Mouse (Mus musculus): Measurements from ENCODE around the gene Dcaf15. TPM values are rescaled to one million over a fixed set of nuclear protein-coding genes. Genes with fewer than 3 reads are reported as not detected.

Dcaf15 gene
- 29.9 and 33.2 TPM in 2 replicates for polyA plus RNA-seq (2012; rRNA removed)

DNA sequence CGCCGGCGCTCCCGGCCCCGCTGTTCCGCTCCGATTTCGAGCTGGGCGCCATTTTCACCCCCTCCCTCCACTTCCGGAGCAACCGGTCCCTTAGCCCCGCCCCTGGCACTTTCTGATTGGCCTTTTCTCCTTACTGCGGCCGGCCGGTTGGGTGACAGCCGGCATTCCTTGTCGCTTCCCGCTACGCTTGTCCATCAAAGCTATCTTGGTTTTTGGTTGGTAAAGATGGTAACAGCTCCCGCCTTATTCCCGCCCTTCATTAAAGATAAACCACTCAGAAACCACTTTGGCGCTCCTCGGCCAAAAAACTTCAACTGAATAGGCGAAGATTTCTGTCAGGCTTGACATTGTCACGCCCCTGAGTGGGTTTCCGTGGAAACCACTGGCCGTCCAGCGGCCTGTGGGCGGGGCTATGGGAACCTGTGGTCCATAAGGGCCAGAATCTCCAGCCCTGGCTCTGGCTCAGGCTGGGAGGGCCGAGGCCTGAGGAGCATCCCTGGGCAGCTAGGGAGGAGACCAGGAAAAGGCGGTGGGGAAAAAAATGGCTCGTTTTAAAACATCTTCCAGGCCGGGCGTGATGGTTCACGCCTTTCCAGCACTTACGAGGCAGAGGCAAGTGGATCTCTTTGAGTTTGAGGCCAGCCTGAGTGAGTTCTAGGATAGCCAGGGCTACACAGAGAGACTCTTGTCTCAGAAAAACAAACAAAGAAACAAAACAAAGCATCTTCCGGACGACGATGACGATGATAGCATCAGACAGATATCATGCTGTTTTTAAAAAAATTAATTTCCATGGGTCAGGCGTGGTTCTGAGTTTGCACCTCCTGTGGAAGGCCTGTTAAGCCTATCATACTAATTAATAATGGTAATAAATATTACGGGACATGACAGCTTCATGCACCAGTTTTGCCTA, at the start of gene Dcaf15:
Gene Dcaf15, minus strand, starts transcription at position 72 of the 913 bp plus-strand sequence.
- no peak within 1 kb of the TSS for H3K27ac ChIP-seq (ENCODE audit: insufficient read depth, low read length)
- peak within 1 kb of the TSS; percentile 56 for H3K4me3 ChIP-seq (ENCODE audit: insufficient read depth, low read length)
- TF ChIP-seq CTCF (IDR thresholded peaks at IDR 0.05; ENCODE audit: extremely low read depth, insufficient read depth, low read length), result no peak
- peak; percentile 67; the same call in 1 of the 2 replicates for TF ChIP-seq POLR2A (IDR thresholded peaks at IDR 0.05; ENCODE audit: extremely low read depth, insufficient read depth, low read length)
- no peaks in the 10 kb centered on the region for H3K4me1 ChIP-seq (ENCODE audit: control insufficient read depth, insufficient read depth, low read length)

DNA sequence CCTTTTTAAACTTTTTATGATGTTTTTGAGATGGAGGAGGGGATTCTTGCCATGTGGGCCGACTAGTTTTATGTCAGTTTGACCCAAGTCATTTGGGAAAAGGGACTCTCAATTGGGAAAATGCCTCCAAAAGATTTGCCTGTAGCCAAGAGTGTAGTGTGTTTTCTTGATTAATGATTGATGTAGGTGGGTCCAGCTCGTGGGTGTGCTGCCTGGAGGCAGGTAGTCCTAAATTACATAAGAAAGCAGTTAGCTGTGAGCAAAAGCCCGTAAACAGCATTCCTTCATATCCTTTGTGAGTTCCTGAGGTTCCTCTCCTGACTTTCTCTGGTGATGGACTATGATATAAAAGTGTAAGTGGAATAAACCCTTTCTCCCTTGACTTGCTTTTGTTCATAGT, 44.6 kb upstream of the Dcaf15 start:
- TF ChIP-seq CTCF (IDR thresholded peaks at IDR 0.05; ENCODE audit: extremely low read depth, insufficient read depth, low read length), result no peak
- TF ChIP-seq POLR2A (IDR thresholded peaks at IDR 0.05; ENCODE audit: extremely low read depth, insufficient read depth, low read length), result no peak
- no peak overlapping the region for H3K4me3 ChIP-seq (ENCODE audit: insufficient read depth, low read length)
- H3K27ac ChIP-seq (ENCODE audit: insufficient read depth, low read length), result no peak overlapping the region
- H3K4me1 ChIP-seq (ENCODE audit: control insufficient read depth, insufficient read depth, low read length), result peaks cover 5% of the 10 kb centered on the region

DNA sequence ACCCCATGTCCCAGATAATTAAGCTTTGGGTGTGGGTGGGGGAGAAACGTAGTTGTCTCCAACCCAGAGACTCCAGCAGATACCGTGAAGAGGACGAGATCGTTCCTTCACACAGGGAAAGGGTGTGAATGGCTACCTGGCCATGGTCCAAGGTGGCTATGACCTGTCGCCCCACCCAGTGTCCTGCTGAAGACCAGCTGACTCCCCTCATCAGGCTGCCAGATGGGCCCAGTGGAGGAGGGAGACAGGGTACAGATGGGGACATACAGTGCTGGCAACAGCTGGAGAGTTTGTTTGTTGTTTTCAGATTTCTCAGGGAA, 43.9 kb upstream of the Dcaf15 start:
- peak overlapping the region; percentile 59; the same call in 1 of the 2 replicates for H3K4me3 ChIP-seq (ENCODE audit: insufficient read depth, low read length)
- peaks cover 5% of the 10 kb centered on the region for H3K4me1 ChIP-seq (ENCODE audit: control insufficient read depth, insufficient read depth, low read length)
- no peak overlapping the region for H3K27ac ChIP-seq (ENCODE audit: insufficient read depth, low read length)
- TF ChIP-seq POLR2A (IDR thresholded peaks at IDR 0.05; ENCODE audit: extremely low read depth, insufficient read depth, low read length) (no peak), CTCF (IDR thresholded peaks at IDR 0.05; ENCODE audit: extremely low read depth, insufficient read depth, low read length) (no peak)

DNA sequence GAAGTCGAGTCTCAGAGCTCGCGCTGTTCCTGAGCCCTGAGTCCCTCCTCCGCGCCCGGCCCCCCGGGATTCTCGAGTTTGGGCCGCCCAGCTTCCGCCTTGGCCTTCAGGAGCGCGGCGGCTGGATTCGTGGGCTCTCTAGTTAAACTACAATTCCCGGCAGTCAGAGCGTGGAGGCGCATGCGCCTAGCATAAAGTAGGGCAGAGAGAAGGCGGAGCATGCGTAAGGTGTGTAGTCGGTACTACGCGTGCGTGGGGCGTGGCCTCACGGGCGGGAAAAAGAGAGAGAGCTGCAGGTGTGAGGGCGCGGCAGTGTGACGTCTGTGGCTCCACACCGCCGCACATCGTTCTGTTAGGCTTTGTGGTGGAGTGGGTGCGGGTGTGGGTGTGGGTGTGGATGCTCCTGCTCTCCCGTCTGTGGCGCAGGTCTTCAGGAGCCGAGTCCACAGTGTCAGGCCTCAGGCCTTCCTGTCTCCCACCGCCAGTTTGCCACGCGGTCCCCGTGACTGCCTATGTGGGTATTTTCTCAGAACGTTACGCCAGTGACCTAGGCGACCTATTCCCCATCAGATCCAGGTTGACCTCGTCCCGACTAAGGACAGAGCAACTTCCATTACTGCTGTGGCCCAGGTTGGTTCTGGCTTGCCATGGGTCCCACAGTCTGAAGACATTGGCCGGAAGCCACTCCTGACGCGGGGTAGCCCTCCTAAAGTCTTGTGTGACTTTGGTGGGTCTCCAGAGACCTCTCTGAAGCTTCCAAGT, 43.4 kb upstream of the Dcaf15 start, which contains the start of the genes Cc2d1a and 4930432K21Rik:
Gene Cc2d1a, minus strand, starts transcription at position 168 of the 762 bp plus-strand sequence.
Gene 4930432K21Rik, plus strand, starts transcription at position 257 of the 762 bp plus-strand sequence.
- H3K27ac ChIP-seq (ENCODE audit: insufficient read depth, low read length), result no peak within 1 kb of the TSS
- peaks cover 5% of the 10 kb centered on the region for H3K4me1 ChIP-seq (ENCODE audit: control insufficient read depth, insufficient read depth, low read length)
- TF ChIP-seq CTCF (IDR thresholded peaks at IDR 0.05; ENCODE audit: extremely low read depth, insufficient read depth, low read length) (no peak), POLR2A (IDR thresholded peaks at IDR 0.05; ENCODE audit: extremely low read depth, insufficient read depth, low read length) (peak; percentile 85)
- peak within 1 kb of the TSS; percentile 59 for H3K4me3 ChIP-seq (ENCODE audit: insufficient read depth, low read length)

DNA sequence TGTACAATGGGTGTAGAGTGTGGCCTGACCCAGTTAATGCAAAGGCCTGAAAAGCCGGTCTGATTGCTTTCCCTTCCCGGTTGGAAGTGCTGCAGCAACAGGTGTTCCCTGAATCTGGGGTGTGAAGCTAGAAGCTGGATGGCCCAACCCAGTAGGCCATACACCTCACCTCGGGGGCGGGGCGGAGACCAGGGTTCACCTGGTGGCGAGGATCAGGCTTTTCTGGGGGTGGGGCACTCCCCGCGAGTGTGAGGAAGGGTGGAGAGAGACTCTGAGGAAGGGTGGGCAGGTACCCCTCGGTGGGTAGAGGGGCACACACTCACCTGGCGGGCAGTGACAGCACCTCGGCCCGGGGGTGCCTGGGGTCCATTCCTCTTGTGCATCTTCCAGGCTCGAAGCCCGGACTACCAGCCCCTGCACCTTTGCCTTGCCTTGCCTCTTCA, 42.8 kb upstream of the Dcaf15 start:
- peak overlapping the region; percentile 59 for H3K4me3 ChIP-seq (ENCODE audit: insufficient read depth, low read length)
- peaks cover 5% of the 10 kb centered on the region for H3K4me1 ChIP-seq (ENCODE audit: control insufficient read depth, insufficient read depth, low read length)
- TF ChIP-seq POLR2A (IDR thresholded peaks at IDR 0.05; ENCODE audit: extremely low read depth, insufficient read depth, low read length), result no peak
- TF ChIP-seq CTCF (IDR thresholded peaks at IDR 0.05; ENCODE audit: extremely low read depth, insufficient read depth, low read length), result no peak
- H3K27ac ChIP-seq (ENCODE audit: insufficient read depth, low read length), result no peak overlapping the region

DNA sequence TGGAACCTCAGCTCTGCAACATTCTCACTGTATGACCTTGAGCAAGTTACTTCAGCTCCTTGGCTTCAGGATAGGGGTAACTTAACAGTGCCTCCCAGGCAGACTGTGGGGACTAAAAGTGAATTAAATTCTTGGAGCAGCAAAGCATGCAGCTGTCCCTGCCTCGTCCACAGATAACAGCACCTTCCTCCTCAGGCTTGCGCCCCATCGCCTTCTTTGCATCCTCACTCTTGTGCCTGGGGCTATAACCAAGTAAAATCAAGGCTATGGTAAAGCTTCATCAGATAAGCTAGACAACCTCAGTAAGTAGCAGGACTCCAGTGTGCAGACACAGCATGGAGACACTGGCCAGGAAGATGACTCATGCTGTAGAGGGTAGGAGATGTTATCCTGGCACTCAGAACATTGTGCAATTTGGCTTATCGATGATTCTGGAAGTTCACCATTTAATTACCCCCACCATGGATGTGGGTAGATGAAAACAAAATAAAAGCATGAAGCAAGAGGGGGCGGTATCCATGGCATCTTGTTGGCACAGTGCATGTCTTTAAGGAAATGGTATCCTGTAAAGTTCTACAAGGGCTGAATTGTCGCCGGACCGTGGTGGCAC, 40.2 kb upstream of the Dcaf15 start:
- Histone ChIP-seq H3K4me1 (ENCODE audit: control insufficient read depth, insufficient read depth, low read length) (peaks cover 5% of the 10 kb centered on the region), H3K4me3 (ENCODE audit: insufficient read depth, low read length) (no peak overlapping the region)
- no peak for TF ChIP-seq CTCF (IDR thresholded peaks at IDR 0.05; ENCODE audit: extremely low read depth, insufficient read depth, low read length)
- TF ChIP-seq POLR2A (IDR thresholded peaks at IDR 0.05; ENCODE audit: extremely low read depth, insufficient read depth, low read length), result no peak

DNA sequence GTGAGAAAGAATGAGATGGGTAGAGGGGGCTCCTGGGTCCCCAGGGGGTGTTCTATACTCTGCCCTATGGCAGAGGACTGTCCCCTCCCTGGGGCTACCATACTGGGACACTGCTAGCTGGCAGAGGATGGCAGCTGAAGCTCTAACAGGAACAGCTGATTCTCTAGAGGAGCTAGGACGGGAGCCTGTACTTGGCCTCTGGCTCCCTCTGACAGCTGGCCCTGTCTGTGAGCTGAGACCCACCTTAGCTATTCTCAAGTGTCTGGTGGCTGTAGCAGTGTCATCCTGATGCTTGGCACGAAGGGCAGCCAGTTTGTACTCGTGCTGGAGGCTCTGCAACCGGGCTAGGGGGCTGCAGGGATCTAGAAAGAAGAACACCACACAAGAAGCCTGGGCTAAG, 36.3 kb upstream of the Dcaf15 start:
- H3K27ac ChIP-seq (ENCODE audit: insufficient read depth, low read length), result no peak overlapping the region
- H3K4me1 ChIP-seq (ENCODE audit: control insufficient read depth, insufficient read depth, low read length), result no peaks in the 10 kb centered on the region
- TF ChIP-seq CTCF (IDR thresholded peaks at IDR 0.05; ENCODE audit: extremely low read depth, insufficient read depth, low read length), result no peak
- TF ChIP-seq POLR2A (IDR thresholded peaks at IDR 0.05; ENCODE audit: extremely low read depth, insufficient read depth, low read length), result no peak
- H3K4me3 ChIP-seq (ENCODE audit: insufficient read depth, low read length), result no peak overlapping the region

More for the DNA sequence above, 40.2 kb upstream of the Dcaf15 start:
- no peak overlapping the region for H3K27ac ChIP-seq (ENCODE audit: insufficient read depth, low read length)

DNA sequence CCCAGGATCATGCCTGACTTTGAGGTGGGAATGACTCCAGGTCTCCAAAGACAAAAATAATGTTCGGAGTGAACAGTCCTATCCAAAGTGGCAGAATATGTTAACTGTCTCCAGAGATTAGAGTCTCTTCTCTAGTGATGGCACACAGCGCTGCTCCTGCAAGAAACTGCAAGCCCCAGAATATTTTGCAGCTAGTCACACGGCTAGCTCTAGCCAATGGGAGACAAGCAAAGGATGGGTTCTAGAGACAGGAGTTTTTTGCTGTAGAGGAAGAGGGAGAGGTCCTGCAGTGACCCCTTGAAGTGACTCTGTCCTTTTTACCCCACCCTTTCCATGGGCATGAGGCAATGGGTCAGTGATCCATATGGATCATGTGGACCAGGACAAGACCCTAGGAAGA, 33.3 kb upstream of the Dcaf15 start:
- no peaks in the 10 kb centered on the region for H3K4me1 ChIP-seq (ENCODE audit: control insufficient read depth, insufficient read depth, low read length)
- no peak overlapping the region for H3K27ac ChIP-seq (ENCODE audit: insufficient read depth, low read length)
- TF ChIP-seq CTCF (IDR thresholded peaks at IDR 0.05; ENCODE audit: extremely low read depth, insufficient read depth, low read length), result no peak
- no peak for TF ChIP-seq POLR2A (IDR thresholded peaks at IDR 0.05; ENCODE audit: extremely low read depth, insufficient read depth, low read length)
- no peak overlapping the region for H3K4me3 ChIP-seq (ENCODE audit: insufficient read depth, low read length)

DNA sequence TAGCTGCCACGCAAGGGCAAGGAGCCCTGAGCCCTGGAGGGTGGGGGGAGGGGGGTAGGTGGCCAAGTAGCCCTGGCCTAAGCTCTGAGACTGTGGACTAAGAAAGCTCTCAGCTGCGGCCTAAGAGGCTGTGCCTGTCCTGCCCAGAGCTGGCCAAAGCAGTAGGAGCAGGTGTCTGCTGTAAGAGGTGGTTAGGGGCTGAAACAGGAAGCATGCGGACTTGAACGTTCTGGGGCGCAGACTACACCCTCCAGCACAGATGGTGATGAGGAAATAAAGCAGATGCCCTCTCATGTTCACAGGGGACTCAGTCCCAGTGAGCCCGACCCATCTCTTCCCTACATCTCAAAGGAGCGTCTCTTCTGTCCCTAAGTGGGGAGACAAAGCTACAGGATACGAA, 27.7 kb upstream of the Dcaf15 start:
- Histone ChIP-seq H3K4me1 (ENCODE audit: control insufficient read depth, insufficient read depth, low read length) (no peaks in the 10 kb centered on the region), H3K4me3 (ENCODE audit: insufficient read depth, low read length) (no peak overlapping the region), H3K27ac (ENCODE audit: insufficient read depth, low read length) (no peak overlapping the region)
- TF ChIP-seq CTCF (IDR thresholded peaks at IDR 0.05; ENCODE audit: extremely low read depth, insufficient read depth, low read length) (no peak), POLR2A (IDR thresholded peaks at IDR 0.05; ENCODE audit: extremely low read depth, insufficient read depth, low read length) (no peak)
